Mouse (Mus musculus) adrenal gland, postnatal 10 days (tissue): ENCODE results near the gene Tmed8. TPM values are rescaled to one million over a fixed set of nuclear protein-coding genes. Genes with fewer than 3 reads are reported as not detected.

ENCODE experiments used
- total RNA-seq, 2 experiments: library from RNA; stranded (reverse); gene quantifications; 2 replicates each; pipeline ENCODE4 v1.2.3; 2021

Tmed8 gene
- total RNA-seq, 2 experiments from 2014 or later = 17.5 to 19.3 TPM

Other genes with a start within 250 kb of the Tmed8 start
- under 1 TPM; 0.54 to 0.85 TPM for gene Zdhhc22, start 210.0 kb downstream of the Tmed8 start, total RNA-seq
- 1 to 10 TPM in 1 of 2 experiments, under 1 TPM in 1; 0.93 to 1.2 TPM for gene Tmem63c, start 179.1 kb downstream of the Tmed8 start, total RNA-seq
- gene Ngb, start 97.9 kb downstream of the Tmed8 start, total RNA-seq = 1 to 10 TPM in 1 of 2 experiments, under 1 TPM in 1; 0.87 to 2.0 TPM
- 100 to 1,000 TPM; 104 to 140 TPM for gene Gstz1, start 53.3 kb downstream of the Tmed8 start, total RNA-seq
- gene Pomt2, start 52.5 kb downstream of the Tmed8 start, total RNA-seq = 10 to 100 TPM; 11.5 to 14.1 TPM
- gene Samd15, start 731 bp downstream of the Tmed8 start, total RNA-seq = 1 to 10 TPM; 1.1 to 1.8 TPM
- under 1 TPM; 0.42 to 0.55 TPM for gene Noxred1, start 38.3 kb upstream of the Tmed8 start, total RNA-seq
- gene Vipas39, start 65.8 kb upstream of the Tmed8 start, total RNA-seq = 10 to 100 TPM; 34.2 to 40.2 TPM
- 100 to 1,000 TPM; 117 TPM for gene Ahsa1, start 66.0 kb upstream of the Tmed8 start, total RNA-seq
- under 1 TPM; 0.18 to 0.55 TPM for gene Ism2, start 99.3 kb upstream of the Tmed8 start, total RNA-seq
- 100 to 1,000 TPM; 135 to 149 TPM for gene Sptlc2, start 187.9 kb upstream of the Tmed8 start, total RNA-seq
- gene Slirp, start 243.4 kb upstream of the Tmed8 start, total RNA-seq = 100 to 1,000 TPM; 186 to 195 TPM
- gene Alkbh1, start 243.6 kb upstream of the Tmed8 start, total RNA-seq = 10 to 100 TPM; 23.9 to 24.3 TPM